Mouse (Mus musculus) CH12.LX (cell line): ENCODE results near the gene Ap3d1. TPM values are rescaled to one million over a fixed set of nuclear protein-coding genes. Genes with fewer than 3 reads are reported as not detected.

Source experiments
- DNase-seq: peaks from one replicate; pipeline ENCODE4 v3.0.0-alpha.2; 2013; ENCODE audit errors: extremely low read depth
- H3K27ac ChIP-seq: 2 replicates; pipeline ENCODE4 v1.5.1; 2012; ENCODE audit warnings: low read depth, mild to moderate bottlenecking, control low read depth, moderate library complexity; ENCODE audit not compliant: insufficient read depth
- H3K27me3 ChIP-seq: replicated peaks from 2 replicates; pipeline ENCODE3; 2012; ENCODE audit warnings: inconsistent platforms
- H3K36me3 ChIP-seq, 2 experiments: replicated peaks in 1 of 2; 2 replicates each; pipeline versions ENCODE3 to v1.6.1; 2012; ENCODE audit warnings: inconsistent platforms in 1 of 2, low read length in 1 of 2, mild to moderate bottlenecking in 1 of 2, mixed read lengths in 1 of 2, moderate library complexity in 1 of 2; ENCODE audit not compliant: control insufficient read depth in 1 of 2, insufficient read depth in 1 of 2
- H3K4me1 ChIP-seq, 2 experiments: 2 replicates each; pipeline ENCODE4 v1.6.1; 2012; ENCODE audit warnings: inconsistent platforms in 1 of 2, moderate library complexity in 1 of 2; ENCODE audit not compliant: insufficient read depth in 2 of 2, control insufficient read depth in 1 of 2
- H3K4me2 ChIP-seq: 2 replicates; pipeline ENCODE4 v1.6.1; 2012; ENCODE audit warnings: low read depth, mild to moderate bottlenecking, control low read depth; ENCODE audit not compliant: poor library complexity, insufficient read depth, severe bottlenecking
- H3K4me3 ChIP-seq, 3 experiments: fragments of 150-350 bp in 1 of 3; sonication (generic) in 1 of 3; replicated peaks in 1 of 3; 2 replicates each; pipeline versions ENCODE3 to v1.5.1; 2011 to 2012; ENCODE audit warnings: low read depth in 2 of 3, low read length in 2 of 3, mild to moderate bottlenecking in 2 of 3, moderate library complexity in 2 of 3, control low read depth in 1 of 3, improper control_type of control experiment in 1 of 3, inconsistent platforms in 1 of 3, mixed read lengths in 1 of 3; ENCODE audit not compliant: poor library complexity in 1 of 3
- H3K79me2 ChIP-seq: replicated peaks from 2 replicates; pipeline ENCODE4 v1.6.1; 2012; ENCODE audit warnings: mild to moderate bottlenecking, moderate library complexity; ENCODE audit not compliant: control insufficient read depth, poor library complexity, insufficient read depth, severe bottlenecking; ENCODE audit errors: extremely low read depth
- H3K9ac ChIP-seq: 2 replicates; pipeline ENCODE4 v1.6.1; 2012; ENCODE audit warnings: low read depth, mild to moderate bottlenecking, control low read depth, moderate library complexity; ENCODE audit not compliant: insufficient read depth
- H3K9me3 ChIP-seq: replicated peaks from 2 replicates; pipeline ENCODE3; 2012; ENCODE audit warnings: low read length, inconsistent platforms, mixed read lengths
- BHLHE40 ChIP-seq: IDR thresholded peaks from 2 replicates; pipeline ENCODE4 v1.6.1; 2011; ENCODE audit warnings: mild to moderate bottlenecking, low read depth, low read length, improper control_type of control experiment
- CHD1 ChIP-seq: IDR thresholded peaks from 2 replicates; pipeline ENCODE4 v1.6.1; 2012; ENCODE audit warnings: low read depth, low read length, improper control_type of control experiment, inconsistent platforms
- CHD2 ChIP-seq: IDR thresholded peaks from 2 replicates; pipeline ENCODE4 v1.6.1; 2011; ENCODE audit warnings: low read length, improper control_type of control experiment
- CTCF ChIP-seq, 2 experiments: IDR thresholded peaks in 1 of 2; conservative IDR thresholded peaks in 1 of 2; 2 replicates each; pipeline ENCODE4 v1.5.1; 2011 to 2012; ENCODE audit warnings: low read depth in 2 of 2, low read length in 2 of 2, improper control_type of control experiment in 1 of 2, inconsistent platforms in 1 of 2, mild to moderate bottlenecking in 1 of 2, moderate library complexity in 1 of 2
- E2F4 ChIP-seq: IDR thresholded peaks from 2 replicates; pipeline ENCODE4 v1.6.1; 2011; ENCODE audit warnings: low read depth, low read length, improper control_type of control experiment; ENCODE audit not compliant: insufficient replicate concordance
- EP300 ChIP-seq: IDR thresholded peaks from 2 replicates; pipeline ENCODE4 v1.6.1; 2011; ENCODE audit warnings: low read length, improper control_type of control experiment
- ETS1 ChIP-seq: conservative IDR thresholded peaks from 2 replicates; pipeline ENCODE4 v1.6.1; 2012; ENCODE audit warnings: low read depth, mild to moderate bottlenecking, inconsistent platforms, low read length, improper control_type of control experiment, moderate library complexity
- HCFC1 ChIP-seq: IDR thresholded peaks from 2 replicates; pipeline ENCODE4 v1.6.1; 2012; ENCODE audit warnings: low read depth, mild to moderate bottlenecking, inconsistent platforms, low read length, improper control_type of control experiment
- IRF4 ChIP-seq: IDR thresholded peaks from 2 replicates; pipeline ENCODE4 v1.6.1; 2014; ENCODE audit warnings: low read depth, mild to moderate bottlenecking, inconsistent platforms, low read length, improper control_type of control experiment
- JUND ChIP-seq: conservative IDR thresholded peaks from 2 replicates; pipeline ENCODE4 v1.6.1; 2011; ENCODE audit warnings: low read depth, low read length, improper control_type of control experiment
- MAFK ChIP-seq: IDR thresholded peaks from 2 replicates; pipeline ENCODE4 v1.6.1; 2011; ENCODE audit warnings: low read length, improper control_type of control experiment; ENCODE audit not compliant: insufficient replicate concordance
- MAX ChIP-seq: IDR thresholded peaks from 2 replicates; pipeline ENCODE4 v1.6.1; 2011; ENCODE audit warnings: low read length, improper control_type of control experiment
- MEF2A ChIP-seq: IDR thresholded peaks from 2 replicates; pipeline ENCODE4 v1.6.1; 2014; ENCODE audit warnings: low read depth, mild to moderate bottlenecking, inconsistent platforms, low read length, improper control_type of control experiment, borderline replicate concordance
- MXI1 ChIP-seq: IDR thresholded peaks from 2 replicates; pipeline ENCODE4 v1.6.1; 2011; ENCODE audit warnings: mild to moderate bottlenecking, low read depth, low read length, improper control_type of control experiment
- MYC ChIP-seq: IDR thresholded peaks from 2 replicates; pipeline ENCODE4 v1.6.1; 2011; ENCODE audit warnings: low read depth, mild to moderate bottlenecking, improper control_type of control experiment, low read length
- PAX5 ChIP-seq: IDR thresholded peaks from 2 replicates; pipeline ENCODE4 v1.6.1; 2012; ENCODE audit warnings: low read length, inconsistent platforms, mixed read lengths
- RAD21 ChIP-seq: IDR thresholded peaks from 2 replicates; pipeline ENCODE4 v1.6.1; 2011; ENCODE audit warnings: low read depth, mild to moderate bottlenecking, low read length, improper control_type of control experiment, moderate library complexity
- SIN3A ChIP-seq: IDR thresholded peaks from 2 replicates; pipeline ENCODE4 v1.6.1; 2012; ENCODE audit warnings: low read length, improper control_type of control experiment, inconsistent platforms
- SMC3 ChIP-seq: IDR thresholded peaks from 2 replicates; pipeline ENCODE4 v1.6.1; 2011; ENCODE audit warnings: low read depth, low read length, improper control_type of control experiment
- UBTF ChIP-seq: IDR thresholded peaks from 2 replicates; pipeline ENCODE4 v1.6.1; 2012; ENCODE audit warnings: low read depth, mild to moderate bottlenecking, inconsistent platforms, low read length, improper control_type of control experiment, moderate library complexity
- USF1 ChIP-seq: IDR thresholded peaks from 2 replicates; pipeline ENCODE4 v1.6.1; 2014; ENCODE audit warnings: low read depth, mild to moderate bottlenecking, inconsistent platforms, low read length, improper control_type of control experiment
- USF2 ChIP-seq: conservative IDR thresholded peaks from 2 replicates; pipeline ENCODE4 v1.6.1; 2011; ENCODE audit warnings: low read depth, low read length, improper control_type of control experiment
- ZMIZ1 ChIP-seq: IDR thresholded peaks from 2 replicates; pipeline ENCODE4 v1.6.1; 2012; ENCODE audit warnings: low read depth, mild to moderate bottlenecking, inconsistent platforms, low read length, improper control_type of control experiment
- dilution Hi-C: fragments of 300-500 bp; cut with MboI; formaldehyde crosslinking; loops from 2 replicates; pipeline ENCODE4 v1.14.3; 2020; ENCODE audit warnings: low sequenced_read_pairs; ENCODE audit not compliant: extremely low pct_unique_long_range_greater_than_20kb, extremely low pct_ligation_motif_present
- in situ Hi-C: fragments of 300-500 bp; cut with MboI; formaldehyde crosslinking; loops from 3 replicates; pipeline ENCODE4 v1.14.3; 2019; ENCODE audit warnings: low sequenced_read_pairs, low pct_ligation_motif_present, low pct_unique_long_range_greater_than_20kb, mixed read lengths
- polyA plus RNA-seq: library from polyadenylated mRNA; unstranded; fragments of >175 nt; gene quantifications from 2 replicates; pipeline ENCODE4 v1.2.1, GENCODE M21; 2012; ENCODE audit warnings: low read depth; ENCODE audit not compliant: insufficient read length
- total RNA-seq, 2 experiments: library from RNA; depleted of rRNA; stranded (reverse); fragments of 300-350 nt in 1 of 2; fragments of >200 nt in 1 of 2; gene quantifications; 2 replicates each; pipeline ENCODE4 v1.2.3; 2012 to 2014

Ap3d1 gene
- total and polyA plus RNA-seq, 3 experiments, result 28.4 to 57.0 (median 49.4) TPM

GRCm38 (mm10) chr10:80766161-80766815 is 24.2 kb upstream of the Ap3d1 start:
- dilution Hi-C loops, result no loop called here
- Histone ChIP-seq H3K4me2 (no peak overlapping the region), H3K79me2 (peaks cover 35% of the 10 kb centered on the region), H3K4me3 (no peak overlapping the region), H3K9me3 (no peaks in the 10 kb centered on the region), H3K36me3 (peaks cover 63 to 92% of the 10 kb centered on the region in 2 experiments), H3K27me3 (no peaks in the 10 kb centered on the region), H3K27ac (no peak overlapping the region), H3K9ac (no peak overlapping the region), H3K4me1 (peaks cover 3 to 16% of the 10 kb centered on the region in 2 experiments; a peak in 3 of 4 replicates)
- TF ChIP-seq CHD2 (no peak), BHLHE40 (no peak), MAFK (no peak), CHD1 (no peak), CTCF (conservative IDR thresholded peaks at IDR 0.05 in 1 of 2, IDR thresholded peaks at IDR 0.05 in 1 of 2; ENCODE audit: low read depth in 2 of 2, low read length in 2 of 2) (no peak), PAX5 (no peak), UBTF (no peak), RAD21 (no peak), IRF4 (no peak), ZMIZ1 (no peak), E2F4 (no peak), HCFC1 (no peak), SMC3 (no peak), ETS1 (no peak), USF1 (no peak), EP300 (no peak), MYC (no peak)
- no peak for DNase-seq
- in situ Hi-C loops, result no loop called here

- Histone ChIP-seq H3K9ac (no peak overlapping the region), H3K79me2 (peaks cover 40% of the 10 kb centered on the region), H3K9me3 (no peaks in the 10 kb centered on the region), H3K36me3 (peaks cover 58 to 90% of the 10 kb centered on the region in 2 experiments), H3K4me3 (no peak overlapping the region), H3K27me3 (no peaks in the 10 kb centered on the region), H3K4me1 (peaks cover 3 to 21% of the 10 kb centered on the region in 2 experiments; a peak in 3 of 4 replicates), H3K27ac (no peak overlapping the region), H3K4me2 (no peak overlapping the region)
- in situ Hi-C loops, result no loop called here
- dilution Hi-C loops, result no loop called here
- TF ChIP-seq JUND, result no peak
- no peak for TF ChIP-seq MYC
- no peak for TF ChIP-seq CHD2
- no peak for TF ChIP-seq USF2
- no peak for TF ChIP-seq BHLHE40
- no peak for TF ChIP-seq MEF2A
- no peak for TF ChIP-seq CHD1
- no peak for TF ChIP-seq ZMIZ1
- TF ChIP-seq CTCF (conservative IDR thresholded peaks at IDR 0.05 in 1 of 2, IDR thresholded peaks at IDR 0.05 in 1 of 2; ENCODE audit: low read depth in 2 of 2, low read length in 2 of 2), result no peak
- TF ChIP-seq MXI1, result no peak
- no peak for TF ChIP-seq HCFC1
- TF ChIP-seq SIN3A, result no peak
- no peak for TF ChIP-seq MAX
- DNase-seq, result no peak
These were observed 23.7 kb upstream of the Ap3d1 start for GRCm38 (mm10) chr10:80765746-80766145.
